Mouse (Mus musculus) cerebellum, postnatal 10 days (tissue): ENCODE results near the gene Mta3.
A peak's percentile ranks its signal among the peaks of the same experiment; 100 is the strongest.
"Not testable (repeated sequence)": the region's sequence is repeated elsewhere in the genome, so short reads cannot be mapped to it uniquely, and the experiment has no call there.

Experiments
- DNase-seq, 2 experiments: peaks; one replicate each; pipeline ENCODE4 v3.0.0; 2021; ENCODE audit warnings: mixed read lengths in 2 of 2

Mta3 gene

DNA sequence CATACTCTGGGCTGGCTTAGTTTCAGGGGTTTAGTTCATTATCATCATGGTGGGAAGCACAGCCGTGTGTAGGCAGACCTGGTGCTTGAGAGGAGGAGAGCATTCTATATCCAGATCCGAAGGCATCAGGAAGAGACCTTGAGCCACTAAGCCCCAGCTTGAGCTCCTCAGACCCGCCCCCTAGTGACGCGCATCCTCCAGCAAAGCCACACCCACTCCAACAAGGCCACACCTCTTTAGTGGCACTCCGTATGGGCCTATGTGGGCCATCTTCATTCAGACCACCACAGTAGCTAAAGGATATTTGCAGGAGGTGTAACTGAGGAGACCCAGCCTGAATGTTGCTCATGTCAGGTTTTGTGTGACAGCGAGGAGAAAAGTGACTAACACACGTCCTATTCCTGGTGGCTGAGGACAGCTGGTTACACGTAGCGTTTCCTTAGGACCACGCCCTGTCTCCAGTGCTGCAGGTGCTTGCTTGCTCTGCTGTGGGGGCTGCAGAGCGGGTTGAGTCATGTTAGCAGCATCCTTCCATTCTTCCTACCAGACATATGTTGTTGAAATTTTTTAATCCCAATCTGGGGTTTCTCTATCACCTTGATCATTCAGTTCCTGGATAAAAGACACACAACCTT, 148.4 kb downstream of the Mta3 start:
- DNase-seq: peak in 1 of 2 experiments; percentile 35

DNA sequence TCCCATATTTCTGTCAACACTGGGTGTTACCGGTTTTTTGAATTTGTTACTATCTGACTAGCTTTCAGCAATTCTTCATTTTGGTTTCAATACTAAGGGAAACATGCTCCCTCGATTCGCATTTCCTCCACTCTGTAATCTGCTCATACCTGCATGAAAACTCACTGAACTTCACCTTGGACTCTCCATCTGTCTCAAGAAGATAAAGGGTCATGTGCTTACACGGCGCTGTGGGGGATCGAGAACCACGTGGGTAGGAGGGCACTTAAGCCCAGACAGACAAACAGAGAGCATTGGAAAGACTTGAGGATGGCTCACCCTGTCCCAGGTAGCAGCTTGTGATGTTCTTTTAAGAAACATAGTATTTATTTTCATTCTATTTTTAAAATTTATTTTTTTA, 152.4 kb downstream of the Mta3 start:
- no peak for DNase-seq

- no peak for DNase-seq
Measured at GRCm38 (mm10) chr17:83859639-83860038, 153.7 kb downstream of the Mta3 start.

GRCm38 (mm10) chr17:83860224-83860623, 154.3 kb downstream of the Mta3 start:
- DNase-seq: no peak

DNA sequence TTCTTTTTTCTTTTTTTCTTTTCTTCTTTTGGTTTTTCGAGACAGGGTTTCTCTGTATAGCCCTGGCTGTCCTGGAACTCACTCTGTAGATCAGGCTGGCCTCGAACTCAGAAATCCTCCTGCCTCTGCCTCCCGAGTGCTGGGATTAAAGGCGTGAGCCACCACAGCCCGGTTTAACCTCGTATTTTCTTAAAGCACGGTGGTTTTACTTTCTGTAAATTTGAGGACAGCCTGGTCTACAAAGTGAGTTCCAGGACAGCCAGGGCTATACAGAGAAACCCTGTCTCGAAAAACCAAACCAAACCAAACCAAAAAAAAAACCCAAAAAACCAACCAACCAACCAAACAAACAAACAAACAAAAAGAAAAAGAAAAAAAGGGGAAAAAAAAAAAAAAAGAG, 155.0 kb downstream of the Mta3 start:
- DNase-seq: not testable (repeated sequence)

DNA sequence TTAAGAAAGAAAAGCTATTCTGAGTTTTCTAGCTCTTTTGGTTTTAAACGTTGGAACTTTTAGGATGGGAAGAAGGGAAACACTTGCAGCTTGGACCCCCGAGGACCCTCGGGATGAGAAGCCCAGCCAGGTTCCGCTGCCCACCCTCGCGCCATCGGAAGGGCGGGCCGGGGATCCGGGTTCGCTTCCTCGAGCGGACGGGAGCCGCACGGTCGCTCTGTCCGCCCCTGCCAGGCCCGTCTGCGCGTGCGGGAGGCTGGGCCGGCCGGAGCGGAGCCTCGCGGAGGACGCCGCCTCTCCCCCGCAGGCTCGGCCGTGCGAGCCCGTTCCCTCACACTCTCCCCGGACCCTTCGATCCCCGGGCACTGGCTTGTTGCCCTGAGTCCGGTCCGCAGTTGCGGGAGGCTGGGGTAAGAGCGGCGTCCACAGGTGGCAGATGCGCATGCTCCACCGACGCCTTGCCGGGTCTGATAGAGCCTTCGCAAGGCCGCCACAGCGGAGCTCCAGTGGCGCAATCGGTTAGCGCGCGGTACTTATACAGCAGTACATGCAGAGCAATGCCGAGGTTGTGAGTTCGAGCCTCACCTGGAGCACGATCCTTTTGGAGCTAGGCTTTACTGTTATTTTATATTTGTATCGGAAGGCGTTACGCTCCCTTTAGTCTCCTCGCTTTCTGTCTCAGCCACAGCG, 155.6 kb downstream of the Mta3 start:
- peak; percentile 98 to 99 for DNase-seq

DNA sequence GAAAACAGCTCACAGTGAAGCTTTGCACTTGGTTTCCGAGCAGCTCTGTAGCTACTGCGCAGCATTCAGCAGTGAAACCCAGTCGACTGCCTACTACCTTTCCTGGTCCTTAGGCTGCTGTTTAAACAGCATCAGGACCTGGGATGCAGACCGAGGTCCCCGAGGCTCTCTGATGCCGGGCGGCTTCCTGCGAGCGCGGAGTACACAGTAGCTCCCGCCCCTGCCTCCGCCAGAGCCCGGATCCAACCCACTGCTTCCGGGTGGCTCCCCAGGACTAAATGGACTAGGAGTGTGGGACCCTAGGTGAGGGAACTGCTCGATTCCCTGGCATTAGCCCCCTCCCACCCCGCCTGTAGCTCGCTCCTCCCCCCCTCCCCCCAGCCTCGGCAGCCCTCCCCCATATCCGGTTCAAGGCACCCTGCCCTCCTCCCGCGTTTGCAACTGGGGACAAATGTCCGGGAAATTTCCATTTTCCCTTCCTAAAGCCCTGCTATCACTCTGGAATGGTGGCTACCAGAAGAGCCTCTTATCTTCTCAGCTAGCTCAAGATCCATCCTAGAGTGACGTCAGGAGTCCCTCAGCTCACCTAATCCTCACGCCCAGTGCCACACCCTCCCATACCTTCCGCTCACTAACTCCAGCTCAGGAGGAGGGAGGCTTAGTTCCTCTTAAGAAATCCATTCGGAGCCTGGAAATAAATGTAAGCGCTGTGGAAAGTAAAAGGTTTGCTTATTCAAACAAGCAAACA, 156.3 kb downstream of the Mta3 start:
- peak; percentile 75 to 76 for DNase-seq

GRCm38 (mm10) chr17:83865366-83865765, 159.4 kb downstream of the Mta3 start:
- DNase-seq: no peak

- peak; percentile 68 to 70 for DNase-seq
Measured at GRCm38 (mm10) chr17:83866582-83866981, 160.6 kb downstream of the Mta3 start.

DNA sequence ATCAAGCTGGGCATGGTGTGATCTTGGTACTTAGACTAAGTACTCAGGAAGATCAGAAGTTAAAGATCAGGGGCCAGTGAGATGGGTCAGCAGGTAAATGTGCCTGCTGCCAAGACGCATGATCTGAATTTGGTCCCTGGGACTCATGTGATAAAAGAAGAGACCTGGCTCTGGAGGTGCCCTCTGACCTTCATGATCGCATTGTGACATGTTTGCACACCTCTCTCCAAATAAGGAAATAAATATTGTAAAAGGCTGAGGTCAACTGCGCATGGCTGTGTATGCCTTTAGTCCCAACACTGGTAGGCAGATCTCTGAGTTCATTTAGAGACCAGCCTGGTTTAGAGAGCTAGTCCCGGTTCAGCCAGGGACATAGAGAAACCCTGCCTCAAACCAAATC, 164.4 kb downstream of the Mta3 start:
- no peak for DNase-seq
